Mouse (Mus musculus): Measurements from ENCODE around the gene Bpifa5. TPM values are rescaled to one million over a fixed set of nuclear protein-coding genes. Genes with fewer than 3 reads are reported as not detected.

The Bpifa5 gene
- total RNA-seq (2023): not detected in 2 replicates

GRCm38 (mm10) chr2:154162307-154162706 lies at the start of gene Bpifa5:
Bpifa5 (plus strand) TSS chr2:154162607.

GRCm38 (mm10) chr2:154130120-154130519 lies 32.3 kb upstream of the Bpifa5 start, which contains the start of gene Bpifa3:
Bpifa3 (plus strand) TSS chr2:154130336.

GRCm38 (mm10) chr2:154142580-154142979 lies 19.8 kb upstream of the Bpifa5 start, which contains the start of gene Bpifa1:
Bpifa1 (plus strand) TSS chr2:154142880.

GRCm38 (mm10) chr2:154190546-154191258 lies 28.3 kb downstream of the Bpifa5 start, which contains the start of gene Bpifb1:
Bpifb1 (plus strand) TSS chr2:154190818.

Other genes with a start within 250 kb of the Bpifa5 start
- gene Bpifb3, start 244.4 kb upstream of the Bpifa5 start, total RNA-seq (2023): not detected in 2 replicates
- gene Bpifb4, start 224.4 kb upstream of the Bpifa5 start, total RNA-seq (2023): not detected in 2 replicates
- not detected in 2 replicates for gene Bpifa6, start 187.7 kb upstream of the Bpifa5 start, total RNA-seq (2023)
- not detected in 2 replicates for gene Bpifa2, start 154.3 kb upstream of the Bpifa5 start, total RNA-seq (2023)
- gene Bpifa3, start 32.3 kb upstream of the Bpifa5 start, total RNA-seq (2023): not detected in 2 replicates
- not detected in 2 replicates for gene Bpifa1, start 19.7 kb upstream of the Bpifa5 start, total RNA-seq (2023)
- gene Bpifb1, start 28.2 kb downstream of the Bpifa5 start, total RNA-seq (2023): not detected in 2 replicates
- gene Bpifb5, start 61.1 kb downstream of the Bpifa5 start, total RNA-seq (2023): not detected in 2 replicates
- gene Bpifb9a, start 95.2 kb downstream of the Bpifa5 start, total RNA-seq (2023): not detected in 2 replicates
- gene Bpifb9b, start 144.6 kb downstream of the Bpifa5 start, total RNA-seq (2023): not detected in 2 replicates
- 6.5 and 7.6 TPM in 2 replicates for gene Cdk5rap1, start 210.4 kb downstream of the Bpifa5 start, total RNA-seq (2023)
- gene Snta1, start 245.5 kb downstream of the Bpifa5 start, total RNA-seq (2023): 0.98 and 1.4 TPM in 2 replicates